Mouse (Mus musculus): ENCODE measurements around the gene Pomgnt2. TPM values are rescaled to one million over a fixed set of nuclear protein-coding genes. Genes with fewer than 3 reads are reported as not detected.

Gene Pomgnt2
- total RNA-seq, 2 experiments from 2014 or later, result 0.18 TPM; not detected in 1

DNA sequence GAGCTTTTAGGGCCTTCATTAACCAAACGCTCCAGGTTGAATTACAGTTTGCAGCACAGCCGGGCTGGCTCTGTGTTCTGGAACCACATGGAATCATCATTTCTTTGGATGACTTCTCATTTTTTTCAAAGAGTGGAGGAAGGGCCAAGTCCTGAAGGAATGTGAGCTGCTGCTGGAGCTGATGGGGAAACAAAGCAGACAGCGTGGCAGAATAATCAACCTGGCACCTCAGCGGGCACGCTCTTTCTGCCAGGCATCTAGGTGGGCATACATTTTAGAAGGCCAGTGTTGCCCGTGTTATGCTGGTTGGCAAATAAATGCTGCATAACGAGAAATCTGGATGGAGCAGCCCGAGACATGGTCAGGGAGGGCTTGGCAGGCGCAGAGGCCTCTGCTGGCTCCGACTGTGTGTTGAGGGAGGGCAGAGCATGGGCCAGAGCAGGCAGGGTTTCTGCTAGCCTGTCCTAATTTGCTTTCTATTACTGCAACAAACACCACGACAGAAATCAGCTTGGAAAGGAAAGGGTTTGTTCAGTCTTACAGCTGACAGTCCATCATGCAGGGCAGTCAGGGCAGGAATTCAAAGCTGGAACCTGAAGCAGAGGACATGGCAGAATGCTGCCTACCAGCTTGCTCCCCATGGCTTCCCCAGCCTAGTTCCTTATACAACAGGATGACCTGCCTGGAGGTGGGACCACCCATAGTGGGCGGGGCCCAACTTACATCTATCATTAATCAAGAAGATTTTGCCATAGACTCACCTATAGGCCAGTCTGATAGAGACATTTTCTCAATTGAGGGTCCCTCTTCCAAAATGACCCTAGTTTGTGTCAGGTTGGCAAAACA lies 22.5 kb downstream of the Pomgnt2 start:
- no peak for ATAC-seq (ENCODE audit: poor library complexity, severe bottlenecking)

DNA sequence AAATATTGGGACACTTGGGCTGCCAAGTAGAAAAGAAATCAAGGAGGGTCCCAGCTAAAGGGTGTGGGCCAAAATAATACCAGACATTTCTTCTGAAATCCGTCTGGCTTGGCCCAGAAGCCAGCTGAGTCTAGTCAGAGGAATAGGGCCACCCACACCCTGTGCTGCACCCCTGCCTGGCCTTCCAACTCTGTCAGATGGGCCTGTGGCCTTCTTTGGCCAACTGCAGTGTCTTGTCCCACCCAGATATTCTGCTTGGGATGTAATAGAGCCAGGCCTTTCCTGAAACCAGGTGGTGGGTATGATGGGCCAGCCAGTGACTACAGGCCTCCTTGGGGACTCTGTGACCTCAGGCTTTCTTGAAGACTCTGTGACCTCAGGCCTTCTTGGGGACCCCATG lies 23.7 kb downstream of the Pomgnt2 start:
- no peak for ATAC-seq (ENCODE audit: poor library complexity, severe bottlenecking)

DNA sequence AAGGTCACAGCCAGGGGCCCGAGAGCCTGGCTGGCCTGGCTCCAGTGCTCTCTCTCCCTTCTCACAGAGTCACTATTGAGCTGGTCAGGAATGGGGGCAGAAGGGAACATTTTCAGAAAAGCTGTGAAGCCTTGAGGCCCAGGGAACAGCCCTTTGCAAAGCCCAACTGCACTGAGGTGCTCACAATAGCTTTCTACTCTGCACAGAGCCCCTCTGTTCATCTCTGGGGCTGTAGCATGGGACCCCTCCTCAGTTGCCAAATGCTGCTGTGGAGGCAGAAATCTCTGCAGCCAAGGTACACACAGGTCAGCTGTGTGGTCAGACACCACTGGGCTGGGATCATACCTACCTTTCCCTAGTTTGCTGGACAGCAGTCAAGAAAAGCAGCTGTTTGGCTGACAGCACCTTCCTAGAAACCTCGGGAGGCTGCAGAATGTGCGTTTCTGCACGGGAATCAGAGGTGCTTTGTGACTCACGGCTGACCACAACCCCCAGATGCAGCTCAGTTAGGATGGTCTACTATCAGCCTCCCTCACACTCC lies 27.0 kb downstream of the Pomgnt2 start:
- ATAC-seq (ENCODE audit: poor library complexity, severe bottlenecking), result no peak

DNA sequence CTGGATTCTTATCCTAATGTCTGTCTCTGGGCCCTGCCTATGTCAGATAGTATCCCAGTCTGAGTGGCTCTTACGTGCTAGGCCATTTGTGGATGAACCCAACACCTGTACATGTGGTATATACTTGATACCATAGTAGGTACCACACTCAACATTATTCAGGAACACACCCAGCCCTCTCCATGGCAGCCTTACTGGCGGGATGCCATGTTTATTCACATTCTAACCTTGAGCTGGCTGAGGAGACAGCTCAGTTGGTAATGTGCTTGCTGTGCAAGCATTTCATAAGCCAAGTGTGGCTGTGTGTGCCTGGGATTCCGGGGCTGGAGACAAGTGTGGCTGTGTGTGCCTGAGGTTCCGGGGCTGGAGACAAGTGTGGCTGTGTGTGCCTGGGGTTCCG lies 28.7 kb downstream of the Pomgnt2 start:
- no peak for ATAC-seq (ENCODE audit: poor library complexity, severe bottlenecking)

DNA sequence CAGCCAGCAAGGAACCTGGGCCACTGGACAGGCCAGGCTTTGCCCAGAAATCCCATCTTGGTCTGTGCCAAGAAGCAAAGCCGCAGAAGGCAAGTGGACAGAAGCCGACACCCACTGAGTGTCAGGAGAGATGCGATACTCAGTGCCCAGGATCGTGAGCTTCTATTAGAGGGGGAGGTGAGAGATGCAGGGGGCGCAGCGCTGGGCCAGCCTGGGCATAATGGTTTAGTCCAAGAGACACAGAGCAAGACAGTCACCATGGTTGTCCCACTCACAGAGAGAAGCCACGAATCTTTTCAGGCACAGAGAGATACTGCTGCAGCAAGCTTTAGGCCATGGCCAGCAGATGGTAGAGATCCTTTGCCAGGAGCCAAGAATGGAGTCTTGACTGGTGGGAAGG lies 32.0 kb downstream of the Pomgnt2 start:
- ATAC-seq (ENCODE audit: poor library complexity, severe bottlenecking), result no peak

DNA sequence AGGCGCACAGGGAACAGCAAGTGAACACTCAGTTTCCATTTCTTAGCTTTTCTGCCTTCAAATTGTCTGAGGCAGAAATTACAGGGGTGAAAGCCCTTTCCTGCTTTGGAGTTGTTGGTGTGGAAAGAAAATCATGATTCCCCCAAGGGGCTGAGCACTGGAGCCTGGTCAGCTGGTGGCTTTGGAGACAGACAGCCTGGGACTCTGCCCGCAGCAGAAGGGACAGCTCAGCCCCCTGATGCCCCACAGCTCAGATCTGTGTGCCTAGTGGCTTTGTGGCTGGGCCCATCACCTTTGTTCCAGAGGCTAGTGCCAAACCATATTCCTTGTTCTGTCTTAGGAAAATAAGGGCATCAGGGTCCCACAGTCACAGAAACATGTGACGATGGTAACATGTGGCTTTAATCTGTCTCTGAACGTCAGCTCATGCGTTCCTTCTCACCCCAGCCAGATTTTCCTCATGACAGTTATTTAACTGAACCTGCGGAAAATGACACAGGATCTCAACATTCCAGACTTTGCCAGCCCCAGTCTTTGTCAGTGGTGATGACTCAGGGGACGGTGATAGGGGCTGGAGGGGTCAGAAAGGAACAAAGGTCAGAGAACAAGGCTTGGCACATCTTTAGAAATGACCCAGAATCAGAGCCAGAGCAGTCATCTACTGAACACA lies 36.8 kb downstream of the Pomgnt2 start:
- ATAC-seq (ENCODE audit: poor library complexity, severe bottlenecking), result no peak

DNA sequence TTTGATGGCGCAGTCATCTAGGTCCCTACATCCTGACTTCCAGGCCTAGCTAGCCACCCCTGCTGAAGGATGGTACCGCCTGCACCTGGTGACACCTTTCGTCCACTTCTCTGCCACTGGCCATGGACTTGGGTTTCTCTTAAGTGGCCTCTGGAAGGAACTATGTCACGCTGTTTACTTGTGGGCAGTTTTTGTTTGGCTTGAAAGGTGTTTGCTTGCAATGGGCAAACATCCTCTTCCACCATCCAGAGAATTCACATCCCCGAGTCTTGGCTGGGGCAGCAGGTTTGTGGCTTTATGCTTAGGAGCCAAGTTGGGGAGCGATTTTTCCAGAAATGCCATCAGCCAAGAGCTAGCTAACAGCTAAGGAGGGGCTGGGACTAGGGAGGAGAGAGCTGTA lies 44.3 kb downstream of the Pomgnt2 start:
- ATAC-seq (ENCODE audit: poor library complexity, severe bottlenecking), result no peak

DNA sequence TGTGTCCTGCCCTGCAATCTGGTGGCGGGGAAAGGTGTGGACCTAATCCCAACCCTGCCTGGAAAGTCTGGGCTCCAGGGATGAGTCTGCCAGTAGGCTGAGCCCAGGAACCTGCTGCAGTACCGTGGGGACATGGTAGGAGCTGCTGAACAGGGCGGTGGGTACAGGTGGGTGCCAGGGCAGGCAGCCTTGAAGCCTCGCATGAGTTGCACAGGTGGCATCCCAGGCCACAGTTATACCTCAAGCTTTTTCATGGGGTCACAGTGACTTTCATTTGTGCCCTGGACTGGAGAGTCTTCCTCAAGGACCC lies 45.8 kb downstream of the Pomgnt2 start:
- no peak for ATAC-seq (ENCODE audit: poor library complexity, severe bottlenecking)

DNA sequence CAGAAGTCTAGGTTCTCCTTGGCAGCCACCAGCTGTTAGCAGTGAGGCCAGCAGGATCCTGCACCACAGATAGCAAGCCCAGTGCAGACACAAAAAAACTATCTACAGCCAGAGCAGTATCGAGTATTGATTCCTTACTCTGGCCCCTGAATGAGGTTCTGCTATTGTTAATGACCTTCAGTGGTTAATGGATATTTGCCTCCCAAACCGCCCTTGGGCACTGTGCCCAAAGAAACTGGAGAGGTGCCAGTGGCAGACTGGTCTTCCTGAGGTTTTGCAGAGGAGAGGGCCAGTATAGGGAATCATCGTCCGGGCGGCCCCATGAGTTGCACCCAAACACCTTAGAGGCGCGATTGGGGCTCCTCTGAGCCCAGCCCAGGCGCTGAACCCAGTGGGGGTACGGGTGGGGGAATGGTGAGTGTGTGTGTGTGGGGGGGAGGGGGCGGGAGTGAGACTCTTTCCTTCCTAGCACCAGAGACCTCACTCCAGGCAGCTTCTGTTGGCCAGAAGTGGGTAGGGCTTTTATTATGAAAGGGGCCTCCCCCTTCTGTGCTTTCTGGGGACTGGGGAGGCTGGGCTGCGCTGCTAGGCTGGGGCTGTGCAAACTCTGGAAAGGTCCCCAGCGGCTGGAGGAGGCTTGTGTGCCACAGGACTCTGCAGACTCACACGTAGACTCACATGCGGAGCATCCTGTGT lies 46.3 kb downstream of the Pomgnt2 start, which contains the start of gene Fam198a:
Gene Fam198a (plus strand): TSS at position 571 of the 696 bp plus-strand sequence.
- ATAC-seq (ENCODE audit: poor library complexity, severe bottlenecking), result no peak

DNA sequence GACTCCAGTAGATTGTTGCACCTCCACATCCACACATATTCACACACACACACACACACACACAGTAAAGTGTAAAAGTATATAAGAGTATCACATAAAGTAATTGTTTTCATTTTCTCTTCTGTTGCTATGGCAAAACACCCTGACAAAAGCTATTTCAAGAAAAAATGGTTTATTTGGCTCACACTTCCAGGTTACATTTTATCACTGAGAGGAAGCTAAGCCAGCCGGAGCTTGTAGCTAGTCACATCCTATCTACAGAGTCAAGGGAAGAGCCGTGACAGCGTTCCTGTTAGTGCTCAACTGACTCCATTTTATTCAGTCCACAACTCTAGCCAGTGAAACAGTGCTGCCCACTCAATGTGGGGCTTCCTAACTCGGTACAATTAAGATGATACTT lies 48.5 kb downstream of the Pomgnt2 start:
- ATAC-seq (ENCODE audit: poor library complexity, severe bottlenecking), result no peak

DNA sequence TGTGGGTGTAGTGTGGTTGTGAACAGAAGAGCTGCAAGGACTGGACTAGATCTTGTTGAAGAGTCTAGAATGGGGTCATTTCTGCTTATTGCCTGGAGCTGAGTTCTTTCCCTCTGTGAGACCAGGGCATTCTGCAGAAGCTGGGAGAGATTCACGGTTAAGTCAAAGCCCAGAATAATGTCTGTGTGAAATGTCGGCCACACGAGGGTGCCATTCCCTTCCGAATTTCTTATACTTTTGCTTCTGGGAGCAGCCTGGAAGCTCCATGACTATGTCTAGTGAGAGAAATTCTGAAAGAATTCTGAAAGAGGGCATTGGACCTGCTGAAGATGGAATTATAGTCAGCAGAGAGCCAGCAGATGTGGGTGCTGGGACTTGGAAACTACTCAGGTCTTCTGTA lies 49.1 kb downstream of the Pomgnt2 start:
- ATAC-seq (ENCODE audit: poor library complexity, severe bottlenecking), result no peak

DNA sequence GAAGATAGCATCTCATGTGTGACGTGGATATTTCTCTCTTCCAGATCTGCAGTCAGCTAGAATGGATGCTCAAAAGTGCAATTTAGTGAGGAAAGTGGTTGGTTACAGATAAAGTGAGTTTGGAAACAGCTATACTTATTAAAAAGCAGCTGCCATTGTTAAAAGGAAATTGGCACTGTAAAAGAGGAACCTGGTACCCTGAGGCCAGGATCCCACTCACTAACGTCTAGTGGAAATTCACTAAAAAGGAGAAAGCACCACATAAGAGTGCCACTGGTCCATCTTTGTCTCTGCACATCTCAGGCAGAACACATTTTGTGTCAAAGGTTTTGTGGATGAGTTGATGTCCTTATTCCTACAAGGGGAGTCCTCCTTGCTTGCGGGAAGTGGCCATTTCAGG lies 53.3 kb downstream of the Pomgnt2 start:
- no peak for ATAC-seq (ENCODE audit: poor library complexity, severe bottlenecking)

DNA sequence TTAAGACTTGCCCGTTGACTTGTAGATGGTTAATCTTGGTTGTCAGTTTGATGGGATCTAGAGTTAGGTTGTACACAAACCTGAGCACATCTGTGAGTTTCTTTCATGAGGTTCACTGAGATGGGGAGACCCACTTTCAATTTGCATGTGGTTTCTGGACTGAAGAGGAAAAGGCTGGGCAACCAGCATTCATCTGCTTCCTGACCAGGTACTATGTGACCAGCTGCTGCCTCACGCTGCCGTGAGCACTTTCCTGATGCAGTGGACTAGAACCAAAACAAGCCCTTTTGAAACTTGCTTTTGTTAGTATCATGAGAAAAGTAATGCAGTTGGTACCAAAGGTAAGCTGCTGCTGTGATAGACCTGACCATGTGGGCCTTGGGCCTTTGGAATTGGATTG lies 53.9 kb downstream of the Pomgnt2 start:
- no peak for ATAC-seq (ENCODE audit: poor library complexity, severe bottlenecking)

DNA sequence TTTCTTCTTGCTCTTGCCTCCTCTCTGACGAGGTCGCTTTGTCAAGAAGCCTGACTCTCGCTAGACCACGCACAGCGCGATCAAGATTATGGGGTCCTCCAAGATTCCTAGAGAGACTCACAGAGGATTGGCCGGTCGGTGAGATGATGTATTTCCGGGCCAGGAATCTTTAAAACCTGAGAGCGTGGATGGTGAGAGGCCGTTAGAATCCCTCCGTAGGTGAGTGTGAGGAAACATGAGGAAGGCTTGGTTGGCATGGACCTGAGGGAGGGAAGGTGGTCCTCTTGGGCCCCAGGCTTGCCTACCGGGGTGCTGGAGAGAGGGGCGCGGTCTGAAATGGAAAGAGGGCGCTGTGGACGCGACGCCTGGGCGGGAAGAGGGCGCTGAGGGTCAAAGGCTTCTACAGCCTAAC lies 59.0 kb downstream of the Pomgnt2 start:
- ATAC-seq (ENCODE audit: poor library complexity, severe bottlenecking), result no peak

DNA sequence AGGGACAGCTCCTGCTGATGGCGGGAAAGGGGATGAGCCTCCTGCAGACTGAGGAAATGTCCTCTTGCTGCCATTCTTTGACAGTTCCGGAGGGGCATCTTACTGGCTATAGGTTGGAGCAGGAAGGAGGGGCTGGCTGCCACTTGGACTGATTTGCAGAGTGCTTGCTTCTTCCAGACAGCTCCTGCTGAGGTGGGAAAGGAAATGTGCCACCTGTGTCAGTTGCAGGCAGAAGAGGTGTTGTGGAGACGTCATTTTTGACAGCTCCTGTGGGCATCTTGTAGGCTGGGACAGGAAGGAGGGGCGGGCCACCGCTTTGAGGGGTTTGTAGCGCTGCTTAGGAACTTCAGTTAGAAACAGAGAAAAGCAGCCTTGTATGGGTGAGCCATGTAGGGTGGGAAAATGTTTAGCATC lies 59.5 kb downstream of the Pomgnt2 start:
- ATAC-seq (ENCODE audit: poor library complexity, severe bottlenecking), result peak; percentile 43; the same call in 1 of the 2 replicates

DNA sequence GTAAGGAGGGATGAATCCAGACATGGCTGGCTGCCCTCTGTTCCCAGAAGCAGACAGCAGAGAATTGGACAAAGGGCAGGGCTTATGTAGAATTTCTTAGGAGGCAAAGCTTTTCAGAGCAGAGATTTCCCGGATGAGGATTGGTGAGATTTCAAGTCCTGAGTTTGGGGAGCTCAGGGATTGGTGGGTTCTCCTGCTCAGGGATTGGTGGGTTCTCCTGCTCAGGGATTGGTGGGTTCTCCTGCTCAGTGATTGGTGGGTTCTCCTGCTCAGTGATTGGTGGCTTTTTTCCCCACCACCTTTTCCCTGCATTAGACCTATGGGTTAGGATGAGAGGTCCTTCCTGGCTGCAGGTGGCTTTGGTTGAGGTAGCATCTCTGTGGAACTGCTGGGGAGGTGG lies 60.0 kb downstream of the Pomgnt2 start:
- no peak for ATAC-seq (ENCODE audit: poor library complexity, severe bottlenecking)

DNA sequence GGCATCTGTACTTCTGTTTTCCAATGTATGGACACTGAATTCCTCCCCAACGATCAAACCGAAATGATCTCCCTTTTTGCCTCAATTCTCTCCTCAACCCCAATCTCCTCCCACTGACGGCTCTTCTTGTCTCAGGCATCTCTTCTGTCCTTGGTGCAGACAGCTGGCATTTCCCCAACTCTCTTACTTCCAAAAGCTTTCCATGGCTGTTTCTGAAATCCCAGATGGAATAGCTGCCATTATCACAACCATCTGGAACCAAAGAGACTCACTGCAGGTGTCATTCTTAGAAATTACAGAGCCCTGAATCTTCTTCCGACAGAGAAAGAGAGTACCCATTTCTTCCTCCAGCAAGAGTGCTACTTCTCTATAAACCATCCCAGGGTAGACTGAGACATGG lies 62.1 kb downstream of the Pomgnt2 start:
- ATAC-seq (ENCODE audit: poor library complexity, severe bottlenecking), result no peak

All from megakaryocyte, adult 5-6 weeks (primary cell).